Mouse (Mus musculus): Measurements from ENCODE around the gene Clec3a.

DNA sequence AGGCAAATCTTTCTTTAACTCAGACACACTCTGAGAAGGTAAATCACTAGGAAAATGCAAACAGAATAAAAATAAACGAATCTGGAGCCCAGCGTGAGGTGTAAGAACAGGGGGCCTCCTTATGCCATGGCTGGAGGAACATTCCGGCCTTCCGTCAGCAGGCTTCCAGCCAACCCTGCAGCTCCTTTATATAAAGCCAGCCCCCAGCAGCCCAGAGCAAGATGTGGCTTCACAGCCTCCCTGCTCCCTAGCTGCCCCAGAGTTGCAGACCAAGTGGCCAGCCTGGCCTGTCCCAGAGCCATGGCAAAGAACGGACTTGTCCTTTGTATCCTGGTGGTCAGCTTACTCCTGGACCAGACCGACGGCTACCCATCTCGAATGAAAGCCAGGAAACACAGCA lies at the start of gene Clec3a:
- TF ChIP-seq CTCF (IDR thresholded peaks at IDR 0.05) (no peak), EP300 (IDR thresholded peaks at IDR 0.05) (no peak)
